Mouse (Mus musculus): ENCODE measurements around the gene Nudt1. TPM values are rescaled to one million over a fixed set of nuclear protein-coding genes. Genes with fewer than 3 reads are reported as not detected.

The Nudt1 gene
- polyA plus RNA-seq, 1 experiment from 2014 or later, result 27.0 TPM

DNA sequence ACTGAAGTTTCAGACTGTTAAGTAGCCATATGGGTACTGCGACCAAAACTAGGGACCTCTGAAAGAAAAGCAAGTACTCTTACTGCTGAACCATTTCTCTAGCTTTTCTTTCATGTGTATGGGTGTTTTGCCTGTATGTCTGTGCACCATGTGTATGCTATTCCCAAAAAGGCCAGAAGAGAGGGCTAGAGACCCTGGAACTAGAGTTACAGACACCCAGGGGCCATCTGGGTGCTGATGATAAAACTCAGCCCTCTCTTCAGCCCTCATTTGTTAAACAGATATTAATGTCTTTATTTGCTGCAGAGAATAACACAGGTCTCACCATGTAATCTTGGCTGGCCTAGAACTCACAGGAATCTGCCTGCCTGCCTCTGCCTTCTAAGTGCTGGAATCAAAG is 63.0 kb downstream of the Nudt1 start:
- H3K4me1 ChIP-seq (ENCODE audit: control insufficient read depth, insufficient read depth, low read depth, low read length), result peaks cover 11% of the 10 kb centered on the region
- H3K27ac ChIP-seq (ENCODE audit: low read depth, low read length), result no peak overlapping the region
- no peak overlapping the region for H3K4me3 ChIP-seq (ENCODE audit: low read length)
- whole genome bisulfite sequencing, result 100% methylated on average over 1 of the region's 1 CpGs
- no peak overlapping the region for H3K9ac ChIP-seq (ENCODE audit: low read depth, low read length)
- H3K27me3 ChIP-seq (replicated peaks; ENCODE audit: control insufficient read depth, insufficient read depth, low read length), result no peaks in the 10 kb centered on the region
- no peaks in the 10 kb centered on the region for H3K36me3 ChIP-seq (ENCODE audit: control insufficient read depth, insufficient read depth, low read length)
- H3K4me2 ChIP-seq (ENCODE audit: low read length), result no peak overlapping the region
- no peaks in the 10 kb centered on the region for H3K9me3 ChIP-seq (ENCODE audit: control insufficient read depth, low read length)
- no peak for ATAC-seq

DNA sequence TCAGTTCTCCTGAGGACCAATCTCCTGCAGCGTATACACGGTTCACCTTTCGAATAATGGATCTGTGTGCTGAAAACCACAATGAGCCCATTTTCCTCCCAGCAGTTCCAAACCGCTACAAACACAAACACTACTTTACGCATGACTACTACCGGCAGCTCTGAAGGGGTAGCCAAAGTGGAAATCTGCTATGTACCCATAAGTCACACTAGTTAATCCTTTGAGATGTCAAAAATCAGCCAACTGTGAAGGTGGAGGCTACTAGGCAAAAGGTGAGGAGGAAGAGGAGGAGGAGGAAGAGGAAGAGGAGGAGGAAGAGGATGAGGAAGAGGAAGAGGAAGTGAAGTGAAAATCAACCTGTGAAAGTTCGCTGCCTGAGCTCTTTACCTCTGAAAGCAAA is 65.8 kb downstream of the Nudt1 start:
- ATAC-seq, result no peak
- Histone ChIP-seq H3K9ac (ENCODE audit: low read depth, low read length) (no peak overlapping the region), H3K4me1 (ENCODE audit: control insufficient read depth, insufficient read depth, low read depth, low read length) (peaks cover 11% of the 10 kb centered on the region), H3K4me3 (ENCODE audit: low read length) (no peak overlapping the region), H3K36me3 (ENCODE audit: control insufficient read depth, insufficient read depth, low read length) (no peaks in the 10 kb centered on the region), H3K4me2 (ENCODE audit: low read length) (no peak overlapping the region), H3K27ac (ENCODE audit: low read depth, low read length) (no peak overlapping the region), H3K27me3 (replicated peaks; ENCODE audit: control insufficient read depth, insufficient read depth, low read length) (no peaks in the 10 kb centered on the region), H3K9me3 (ENCODE audit: control insufficient read depth, low read length) (no peaks in the 10 kb centered on the region)
- WGBS, result 79% methylated on average over 7 of the region's 7 CpGs

Other genes with a start within 250 kb of the Nudt1 start
- gene Mad1l1, start 104 bp upstream of the Nudt1 start, polyA plus RNA-seq (2015; fragmentation: Nextera tagmentation; extraction: Ambion mirVana), result 32.2 and 32.5 TPM in 2 replicates
- gene Mrm2, start 10.2 kb downstream of the Nudt1 start, polyA plus RNA-seq (2015; fragmentation: Nextera tagmentation; extraction: Ambion mirVana), result 22.5 and 23.3 TPM in 2 replicates
- 42.4 and 43.7 TPM in 2 replicates for gene Snx8, start 67.6 kb downstream of the Nudt1 start, polyA plus RNA-seq (2015; fragmentation: Nextera tagmentation; extraction: Ambion mirVana)
- gene Eif3b, start 97.7 kb downstream of the Nudt1 start, polyA plus RNA-seq (2015; fragmentation: Nextera tagmentation; extraction: Ambion mirVana), result 65.9 and 77.6 TPM in 2 replicates
- gene Gm4869, start 124.0 kb downstream of the Nudt1 start, polyA plus RNA-seq (2015; fragmentation: Nextera tagmentation; extraction: Ambion mirVana), result not detected in 2 replicates
- gene Chst12, start 183.9 kb downstream of the Nudt1 start, polyA plus RNA-seq (2015; fragmentation: Nextera tagmentation; extraction: Ambion mirVana), result 27.6 and 30.3 TPM in 2 replicates
- 0.36 TPM in 1 of 2 replicates, not detected in the other for gene Grifin, start 243.4 kb downstream of the Nudt1 start, polyA plus RNA-seq (2015; fragmentation: Nextera tagmentation; extraction: Ambion mirVana)